Mouse (Mus musculus): ENCODE measurements around the gene Pmel.

DNA sequence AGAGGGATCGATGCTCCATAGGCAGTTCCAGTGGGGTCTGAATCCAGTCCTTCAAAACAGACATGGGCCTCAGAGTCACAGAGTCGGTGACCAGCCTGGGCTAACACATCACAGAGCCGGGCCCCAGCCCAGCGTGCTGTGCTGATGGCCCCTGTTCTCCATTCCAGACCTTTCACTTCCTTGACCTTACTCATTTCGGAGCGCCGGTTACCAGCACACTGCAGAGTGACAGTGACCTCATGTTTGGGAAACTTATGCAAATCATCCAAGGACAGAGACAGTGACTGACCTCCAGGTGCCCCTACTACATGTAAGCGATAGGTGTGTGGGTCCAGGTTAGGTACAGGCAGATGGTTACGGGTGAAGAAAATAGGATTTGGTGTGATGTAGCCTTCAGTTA lies 32.8 kb upstream of the Pmel start:
- TF ChIP-seq CTCF (conservative IDR thresholded peaks at IDR 0.05 in 1 of 2, IDR thresholded peaks at IDR 0.05 in 1 of 2; ENCODE audit: low read depth in 2 of 2, low read length in 2 of 2) = no peak
- TF ChIP-seq ZKSCAN1 (IDR thresholded peaks at IDR 0.05; ENCODE audit: borderline replicate concordance, low read depth, low read length) = no peak
- TF ChIP-seq PAX5 (IDR thresholded peaks at IDR 0.05; ENCODE audit: low read length) = no peak
- no peak for TF ChIP-seq UBTF (IDR thresholded peaks at IDR 0.05; ENCODE audit: low read depth, low read length)
